Mouse (Mus musculus): ENCODE results near the gene Hsd17b10. TPM values are rescaled to one million over a fixed set of nuclear protein-coding genes. Genes with fewer than 3 reads are reported as not detected.

Gene Hsd17b10
- 30.7 and 33.8 TPM in 2 replicates for polyA plus RNA-seq (2012; rRNA removed)

DNA sequence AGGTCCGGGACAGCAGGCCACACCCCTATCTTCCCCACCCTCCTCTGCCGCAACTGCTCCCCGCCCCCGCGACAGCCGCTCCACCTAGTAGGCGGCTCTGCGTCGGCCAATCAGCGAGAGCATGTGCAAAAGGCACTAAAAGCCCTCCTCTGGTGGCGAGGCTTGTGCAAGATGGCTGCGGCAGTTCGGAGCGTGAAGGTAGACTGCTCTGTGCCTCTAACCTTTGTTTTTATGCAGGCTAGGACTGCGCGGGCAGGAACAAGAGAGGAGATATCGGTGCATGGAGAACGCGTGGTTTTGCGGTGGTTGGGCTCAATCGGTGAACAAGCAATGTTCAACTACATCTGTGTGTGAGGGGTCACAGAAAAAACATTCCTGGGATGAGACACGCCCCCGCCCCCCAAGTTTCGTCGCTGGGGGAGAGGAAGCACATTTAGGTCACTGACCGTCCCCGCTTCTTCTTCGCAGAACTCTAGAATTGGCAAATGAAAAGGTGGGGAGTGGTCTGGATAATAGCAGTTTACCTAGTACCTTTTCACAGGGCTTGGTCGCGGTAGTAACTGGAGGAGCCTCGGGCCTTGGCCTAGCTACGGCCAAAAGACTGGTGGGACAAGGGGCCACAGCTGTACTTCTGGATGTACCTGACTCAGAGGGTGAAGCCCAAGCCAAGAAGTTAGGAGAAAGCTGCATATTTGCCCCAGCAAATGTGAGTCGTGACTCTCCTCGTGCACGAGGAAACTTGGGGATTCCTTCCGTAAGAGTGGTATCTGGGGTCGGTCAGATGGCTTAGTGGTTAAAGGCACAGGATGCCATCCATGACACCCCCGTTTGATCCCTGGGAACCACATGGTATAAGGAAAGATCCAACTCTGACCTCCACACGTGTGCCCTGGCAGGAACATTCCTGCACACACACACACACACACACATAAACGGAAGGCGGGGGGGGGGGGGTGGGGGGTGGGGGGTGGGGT lies at the start of gene Hsd17b10:
Gene Hsd17b10 (plus strand): TSS at position 109 of the 974 bp plus-strand sequence.
- 18% methylated on average over 39 of the region's 41 CpGs for WGBS
- peaks cover 2% of the 10 kb centered on the region; the same call in 1 of the 2 replicates for H3K36me3 ChIP-seq (ENCODE audit: control insufficient read depth, insufficient read depth, low read length)

GRCm38 (mm10) chrX:151999006-151999710 lies 2.5 kb upstream of the Hsd17b10 start:
- Histone ChIP-seq H3K36me3 (ENCODE audit: control insufficient read depth, insufficient read depth, low read length) (no peaks in the 10 kb centered on the region; the same call in 1 of the 2 replicates), H3K4me1 (ENCODE audit: control insufficient read depth, insufficient read depth, insufficient read length, low read length) (no peaks in the 10 kb centered on the region), H3K27ac (ENCODE audit: insufficient read depth, low read depth, low read length) (no peak overlapping the region), H3K4me3 (ENCODE audit: low read depth, low read length) (no peak overlapping the region), H3K27me3 (ENCODE audit: control insufficient read depth, insufficient read depth, low read length) (no peaks in the 10 kb centered on the region)
- WGBS = 74% methylated on average over 4 of the region's 4 CpGs
- no peak for TF ChIP-seq CTCF (IDR thresholded peaks at IDR 0.05; ENCODE audit: extremely low read depth, insufficient read length, insufficient replicate concordance, low read depth, low read length)
- no peak for TF ChIP-seq POLR2A (IDR thresholded peaks at IDR 0.05; ENCODE audit: low read depth, low read length)

More for the DNA sequence above, at the start of gene Hsd17b10:
- TF ChIP-seq POLR2A (IDR thresholded peaks at IDR 0.05; ENCODE audit: low read depth, low read length) (peak; percentile 78), CTCF (IDR thresholded peaks at IDR 0.05; ENCODE audit: extremely low read depth, insufficient read length, insufficient replicate concordance, low read depth, low read length) (no peak)
- no peaks in the 10 kb centered on the region; the same call in 1 of the 2 replicates for H3K4me1 ChIP-seq (ENCODE audit: control insufficient read depth, insufficient read depth, insufficient read length, low read length)
- peak within 1 kb of the TSS; percentile 16; the same call in 1 of the 2 replicates for H3K27ac ChIP-seq (ENCODE audit: insufficient read depth, low read depth, low read length)
- peak within 1 kb of the TSS; percentile 83 for H3K4me3 ChIP-seq (ENCODE audit: low read depth, low read length)
- no peaks in the 10 kb centered on the region for H3K27me3 ChIP-seq (ENCODE audit: control insufficient read depth, insufficient read depth, low read length)

- Histone ChIP-seq H3K27ac (ENCODE audit: insufficient read depth, low read depth, low read length) (no peak overlapping the region), H3K36me3 (ENCODE audit: control insufficient read depth, insufficient read depth, low read length) (peaks cover 2% of the 10 kb centered on the region; the same call in 1 of the 2 replicates), H3K27me3 (ENCODE audit: control insufficient read depth, insufficient read depth, low read length) (no peaks in the 10 kb centered on the region), H3K4me1 (ENCODE audit: control insufficient read depth, insufficient read depth, insufficient read length, low read length) (no peaks in the 10 kb centered on the region), H3K4me3 (ENCODE audit: low read depth, low read length) (peak overlapping the region; percentile 83; the same call in 1 of the 2 replicates)
- TF ChIP-seq CTCF (IDR thresholded peaks at IDR 0.05; ENCODE audit: extremely low read depth, insufficient read length, insufficient replicate concordance, low read depth, low read length) (no peak), POLR2A (IDR thresholded peaks at IDR 0.05; ENCODE audit: low read depth, low read length) (no peak)
- 16% methylated on average over 9 of the region's 9 CpGs for WGBS
Measured at GRCm38 (mm10) chrX:152001182-152001684, 412 bp upstream of the Hsd17b10 start.

DNA sequence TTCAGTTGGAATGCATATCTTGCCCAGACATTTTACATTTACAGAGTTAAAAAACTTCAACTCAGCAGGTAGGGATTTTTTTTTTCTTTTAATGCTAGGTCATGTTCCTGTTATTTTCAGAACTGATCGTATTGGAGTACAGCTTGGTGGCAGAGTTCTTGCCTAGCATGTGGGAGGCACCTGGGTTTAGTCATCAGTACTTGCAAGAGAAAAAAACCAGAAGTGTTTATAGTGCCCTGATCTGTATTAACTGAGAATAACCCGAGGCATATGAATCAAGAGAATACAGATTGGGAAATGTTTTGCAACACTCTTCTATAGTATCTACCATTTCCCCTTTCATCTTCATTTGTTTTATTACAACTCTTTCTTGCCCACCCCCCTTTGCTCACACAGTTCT lies 1.2 kb downstream of the Hsd17b10 start:
- no peak overlapping the region for H3K27ac ChIP-seq (ENCODE audit: insufficient read depth, low read depth, low read length)
- H3K4me1 ChIP-seq (ENCODE audit: control insufficient read depth, insufficient read depth, insufficient read length, low read length) = no peaks in the 10 kb centered on the region; the same call in 1 of the 2 replicates
- no peak overlapping the region for H3K4me3 ChIP-seq (ENCODE audit: low read depth, low read length)
- no peaks in the 10 kb centered on the region for H3K27me3 ChIP-seq (ENCODE audit: control insufficient read depth, insufficient read depth, low read length)
- TF ChIP-seq POLR2A (IDR thresholded peaks at IDR 0.05; ENCODE audit: low read depth, low read length) (no peak), CTCF (IDR thresholded peaks at IDR 0.05; ENCODE audit: extremely low read depth, insufficient read length, insufficient replicate concordance, low read depth, low read length) (no peak)
- peaks cover 2% of the 10 kb centered on the region; the same call in 1 of the 2 replicates for H3K36me3 ChIP-seq (ENCODE audit: control insufficient read depth, insufficient read depth, low read length)
- 31% methylated on average over 2 of the region's 2 CpGs for WGBS

DNA sequence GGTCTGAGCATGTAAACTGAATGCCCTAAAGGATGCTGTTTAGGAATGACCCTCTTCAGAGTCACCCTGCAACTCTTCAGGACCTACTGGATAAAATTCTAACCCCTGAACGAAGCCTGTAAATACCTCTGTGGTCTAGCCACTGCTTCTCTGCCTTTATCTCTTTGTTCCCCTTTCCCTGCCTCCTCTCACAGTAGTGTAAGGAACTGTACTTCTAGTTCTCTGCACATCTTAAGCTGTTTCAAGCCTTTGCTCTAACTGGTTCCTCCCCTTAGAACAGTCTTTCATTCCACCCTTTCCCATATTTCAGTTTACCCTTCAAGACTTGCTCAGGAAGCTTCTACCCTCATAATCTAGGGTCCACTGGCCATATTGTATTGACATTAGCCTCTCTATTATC lies 6.2 kb downstream of the Hsd17b10 start:
- H3K36me3 ChIP-seq (ENCODE audit: control insufficient read depth, insufficient read depth, low read length) = peaks cover 2% of the 10 kb centered on the region; the same call in 1 of the 2 replicates
- no peak overlapping the region for H3K27ac ChIP-seq (ENCODE audit: insufficient read depth, low read depth, low read length)
- no peak overlapping the region for H3K4me3 ChIP-seq (ENCODE audit: low read depth, low read length)
- WGBS = 70% methylated on average over 1 of the region's 1 CpGs
- TF ChIP-seq POLR2A (IDR thresholded peaks at IDR 0.05; ENCODE audit: low read depth, low read length) (no peak), CTCF (IDR thresholded peaks at IDR 0.05; ENCODE audit: extremely low read depth, insufficient read length, insufficient replicate concordance, low read depth, low read length) (no peak)
- H3K27me3 ChIP-seq (ENCODE audit: control insufficient read depth, insufficient read depth, low read length) = no peaks in the 10 kb centered on the region
- H3K4me1 ChIP-seq (ENCODE audit: control insufficient read depth, insufficient read depth, insufficient read length, low read length) = no peaks in the 10 kb centered on the region; the same call in 1 of the 2 replicates

DNA sequence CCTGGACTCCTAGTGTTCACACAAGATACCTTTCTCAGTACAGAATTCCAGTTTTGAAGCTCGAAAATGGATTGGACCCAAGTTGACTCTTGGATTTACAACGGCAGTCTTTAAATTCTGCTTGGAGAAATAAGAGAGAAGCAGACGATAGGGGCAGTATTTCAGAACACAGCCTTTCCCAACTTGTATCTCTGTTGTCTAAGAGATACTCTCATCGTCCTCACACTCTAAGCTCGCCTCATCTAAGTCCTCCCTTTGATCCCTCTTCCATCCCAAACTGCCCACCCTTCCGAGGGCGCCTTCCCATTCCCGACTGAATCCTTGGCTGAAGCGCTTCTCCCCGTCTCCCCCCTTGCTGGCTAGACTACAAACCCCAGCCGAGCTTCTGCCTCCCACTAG lies 14.1 kb downstream of the Hsd17b10 start:
- TF ChIP-seq CTCF (IDR thresholded peaks at IDR 0.05; ENCODE audit: extremely low read depth, insufficient read length, insufficient replicate concordance, low read depth, low read length) (no peak), POLR2A (IDR thresholded peaks at IDR 0.05; ENCODE audit: low read depth, low read length) (no peak)
- peaks cover 3% of the 10 kb centered on the region; the same call in 1 of the 2 replicates for H3K4me1 ChIP-seq (ENCODE audit: control insufficient read depth, insufficient read depth, insufficient read length, low read length)
- H3K36me3 ChIP-seq (ENCODE audit: control insufficient read depth, insufficient read depth, low read length) = no peaks in the 10 kb centered on the region
- 14% methylated on average over 11 of the region's 11 CpGs for WGBS
- no peaks in the 10 kb centered on the region for H3K27me3 ChIP-seq (ENCODE audit: control insufficient read depth, insufficient read depth, low read length)
- H3K4me3 ChIP-seq (ENCODE audit: low read depth, low read length) = peak overlapping the region; percentile 94
- peak overlapping the region; percentile 76 for H3K27ac ChIP-seq (ENCODE audit: insufficient read depth, low read depth, low read length)
